Mouse (Mus musculus) left cerebral cortex, postnatal 36 days (tissue): Measurements from ENCODE around the gene Plxnb1. TPM values are rescaled to one million over a fixed set of nuclear protein-coding genes. Genes with fewer than 3 reads are reported as not detected.

Source experiments
- DNase-seq, 2 experiments: peaks; one replicate each; pipeline ENCODE4 v3.0.0; 2021 to 2022; ENCODE audit warnings: low spot score in 2 of 2, mixed read lengths in 1 of 2
- intact Hi-C: fragments of 180-260 bp; cut with DNase I; formaldehyde crosslinking; loops from one replicate; pipeline ENCODE4 v1.15.1; 2025
- total RNA-seq, 2 experiments: library from RNA; stranded (reverse); gene quantifications; 2 replicates each; pipeline ENCODE4 v1.2.3; 2021

Gene Plxnb1
- total RNA-seq: 10 to 100 TPM; 60.3 to 77.9 TPM

DNA sequence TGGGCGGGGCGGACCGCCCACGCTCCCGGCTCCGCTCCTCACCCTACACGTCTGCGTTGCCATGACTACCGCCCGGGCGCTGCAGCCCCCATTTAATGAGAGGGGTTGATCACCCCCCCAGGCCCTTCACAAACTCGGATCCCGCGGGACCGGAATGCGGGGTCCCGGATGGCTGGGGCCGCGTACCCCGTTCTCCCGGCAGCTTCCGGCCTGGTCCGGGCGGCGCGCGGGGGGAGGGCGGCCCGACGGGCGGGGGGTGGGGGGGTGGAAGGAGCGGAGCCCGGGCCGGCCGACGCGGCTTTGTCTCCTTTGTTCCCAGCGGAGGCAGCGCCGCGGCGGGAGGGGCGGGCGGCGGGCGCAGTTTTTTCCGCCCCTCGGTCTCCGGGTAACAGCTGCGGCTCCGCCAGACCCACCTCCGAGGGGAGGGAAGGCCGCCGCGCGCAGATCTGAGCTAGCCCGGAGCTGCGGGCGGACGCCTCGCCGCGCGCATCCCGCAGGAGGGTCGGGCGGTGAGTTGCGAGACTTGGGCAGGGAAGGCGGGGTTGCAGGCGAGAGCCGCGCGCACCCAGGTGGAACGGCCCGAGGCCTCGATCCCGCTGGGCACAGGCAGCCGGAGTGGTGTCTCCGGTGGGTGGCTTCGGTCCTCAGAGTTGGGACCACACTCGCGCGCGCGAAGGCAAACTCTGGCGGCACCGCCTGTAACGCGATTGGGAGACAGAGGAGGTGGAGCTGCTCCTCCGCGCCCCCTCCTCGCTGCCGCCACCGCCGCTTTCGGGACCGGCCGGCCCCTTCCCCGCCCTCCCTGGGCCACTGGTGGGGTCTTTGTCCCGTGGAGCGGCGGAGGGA, at the start of gene Plxnb1:
Gene Plxnb1, plus strand, starts transcription at position 253 of the 846 bp plus-strand sequence.
- intact Hi-C loops: loop anchor here (10.0 kb wide), 1 partner anchor 739 kb away; the partner anchor contains the start of gene Nme6
- peak; percentile 69 to 71 for DNase-seq

DNA sequence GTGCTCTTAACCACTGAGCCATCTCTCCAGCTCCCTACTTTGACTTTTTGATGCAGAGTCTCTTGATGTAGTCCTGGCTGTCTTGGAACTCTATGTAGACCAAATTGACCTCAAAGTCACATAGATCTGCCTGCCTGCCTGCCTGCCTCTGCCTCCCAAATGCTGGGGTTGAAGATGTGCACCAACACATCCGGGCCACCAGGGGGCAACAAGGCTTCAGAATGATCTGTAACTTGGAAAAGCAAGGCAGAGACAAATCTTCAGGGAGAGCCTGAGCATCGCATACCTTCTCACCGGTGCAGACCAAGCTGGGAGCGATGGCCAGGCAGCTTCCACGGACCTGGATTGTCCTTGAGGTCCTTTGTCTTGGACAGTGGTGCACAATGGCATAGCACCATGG, 48.9 kb upstream of the Plxnb1 start:
- DNase-seq: no peak
- intact Hi-C loops: no loop called here

DNA sequence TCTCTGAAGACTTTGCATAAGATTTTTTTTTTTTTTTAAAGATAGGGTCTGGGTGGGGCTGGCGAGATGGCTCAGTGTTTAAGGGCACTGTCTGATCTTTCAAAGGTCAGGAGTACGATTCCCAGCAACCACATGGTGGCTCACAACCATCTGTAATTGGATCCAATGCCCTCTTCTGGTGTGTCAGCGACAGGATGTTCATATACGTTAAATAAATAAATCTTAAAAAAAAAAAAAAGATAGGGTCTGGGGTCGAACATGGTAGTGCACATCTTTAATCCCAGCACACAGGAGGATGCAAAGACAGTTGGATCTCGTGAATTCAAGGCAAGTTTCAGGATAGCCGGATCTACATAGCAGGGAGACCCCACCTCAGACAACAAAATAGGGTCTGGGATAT, 45.9 kb upstream of the Plxnb1 start:
- intact Hi-C loops: no loop called here
- DNase-seq: no peak

DNA sequence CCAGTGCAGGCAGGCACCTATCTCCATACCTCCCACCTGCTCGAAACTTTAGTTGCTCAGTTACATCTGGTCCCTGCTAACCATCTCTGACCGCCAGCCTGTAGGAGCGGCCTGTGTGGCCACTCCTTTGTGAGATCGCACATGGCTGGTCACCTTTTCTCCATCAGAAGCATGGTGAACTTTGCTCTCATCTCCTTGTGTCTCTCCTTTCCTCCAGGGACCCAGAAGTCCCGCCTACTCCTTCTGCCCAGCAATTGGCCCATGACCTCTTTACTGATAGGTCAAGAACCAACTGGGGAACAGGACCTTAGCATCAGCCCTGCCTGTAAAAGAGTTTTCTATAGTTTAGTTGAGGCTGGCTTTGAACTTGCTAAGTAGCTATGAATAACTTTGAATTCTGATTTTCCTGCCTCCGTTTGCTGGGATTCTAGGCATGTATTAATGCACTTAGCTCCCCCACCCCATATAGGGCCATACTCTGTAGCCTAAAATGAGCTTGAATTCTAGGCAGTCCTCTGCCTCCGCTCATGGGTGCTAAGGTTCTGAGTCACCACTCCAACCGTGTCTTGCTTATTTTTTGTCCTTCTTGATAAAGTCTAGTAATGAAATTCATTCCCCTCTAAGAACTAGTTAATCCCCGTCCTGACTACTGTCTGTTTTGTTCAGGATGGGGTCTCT, 45.1 kb upstream of the Plxnb1 start:
- no peak for DNase-seq
- intact Hi-C loops: no loop called here

DNA sequence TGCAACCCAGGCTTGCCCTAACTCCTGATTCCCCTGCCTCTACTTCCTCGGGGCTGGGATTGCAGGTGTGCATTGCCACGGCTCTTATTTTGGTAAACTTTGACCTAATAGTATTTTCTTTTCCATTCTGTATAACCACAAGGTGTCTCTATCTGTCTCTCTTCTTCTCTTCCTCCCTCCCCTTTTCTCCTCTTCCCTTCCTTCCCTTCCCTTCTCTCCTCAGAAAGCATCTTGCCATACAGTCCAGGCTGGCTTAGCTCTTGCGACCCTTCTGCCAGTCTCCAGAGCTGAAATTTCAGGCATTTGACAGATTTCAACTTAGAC, 44.6 kb upstream of the Plxnb1 start:
- intact Hi-C loops: no loop called here
- DNase-seq: no peak

DNA sequence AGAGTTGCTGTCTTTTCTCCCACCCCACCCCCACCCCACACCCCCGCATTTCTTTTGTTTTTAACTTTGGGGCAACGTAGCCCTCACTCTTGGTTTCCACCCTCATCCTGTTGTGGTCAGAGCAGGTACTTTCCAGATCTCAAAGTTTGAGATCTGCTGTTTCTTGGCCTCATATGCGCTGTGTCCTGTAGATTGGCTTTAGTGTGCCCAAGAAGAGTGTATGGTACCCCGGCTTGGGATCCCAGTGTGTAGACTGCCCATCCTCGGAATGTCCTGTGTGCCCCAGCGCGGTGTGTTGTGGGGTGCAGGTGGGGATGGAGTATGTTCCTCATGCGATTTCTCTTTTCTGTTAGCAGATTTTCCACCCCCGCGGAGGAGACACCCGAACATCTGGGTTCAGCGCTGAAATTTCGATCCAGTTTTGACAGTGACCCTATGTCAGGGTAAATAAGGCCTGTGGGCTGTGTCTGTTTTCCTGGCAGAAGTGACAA, 44.1 kb upstream of the Plxnb1 start:
- intact Hi-C loops: no loop called here
- DNase-seq: no peak

DNA sequence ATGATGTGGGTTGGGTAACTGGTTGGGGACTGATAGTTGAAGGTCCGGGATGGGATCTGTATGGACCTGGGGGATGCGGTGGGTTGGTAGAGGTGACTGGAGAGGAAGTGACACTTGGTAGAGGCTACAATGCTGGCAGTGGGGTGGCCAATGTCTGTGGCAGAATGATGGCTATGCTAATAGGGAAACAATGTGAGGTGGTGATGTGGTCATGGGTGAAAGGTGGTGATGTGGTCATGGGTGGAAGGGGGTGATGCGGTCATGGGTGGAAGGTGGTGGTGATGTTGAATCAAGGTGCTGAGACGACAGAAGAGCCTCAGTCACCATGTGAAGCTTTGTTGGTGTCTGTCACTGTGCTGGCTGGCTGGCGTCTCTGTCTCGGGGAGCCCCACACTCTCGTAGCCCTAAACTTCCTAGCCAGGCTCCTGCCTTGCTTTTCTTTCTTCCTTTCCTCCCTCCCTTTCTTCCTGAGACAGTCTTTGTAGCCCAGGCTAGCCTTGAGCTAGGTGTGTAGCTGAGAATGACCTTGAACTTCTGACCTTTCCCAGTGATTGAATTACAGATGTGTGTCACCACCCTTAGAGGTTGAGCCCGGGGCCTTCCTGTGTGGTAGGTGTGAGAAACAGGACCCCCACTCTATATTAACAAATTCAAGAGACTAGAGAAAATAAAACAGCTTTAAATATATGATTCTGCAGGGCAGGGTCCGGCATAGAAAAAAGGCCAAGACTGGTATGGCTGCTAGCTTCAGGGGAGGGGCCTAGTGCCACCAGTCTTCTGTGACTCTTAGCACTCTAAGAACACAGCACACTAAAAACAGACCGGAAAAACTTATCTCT, 43.3 kb upstream of the Plxnb1 start:
- intact Hi-C loops: no loop called here
- no peak for DNase-seq

DNA sequence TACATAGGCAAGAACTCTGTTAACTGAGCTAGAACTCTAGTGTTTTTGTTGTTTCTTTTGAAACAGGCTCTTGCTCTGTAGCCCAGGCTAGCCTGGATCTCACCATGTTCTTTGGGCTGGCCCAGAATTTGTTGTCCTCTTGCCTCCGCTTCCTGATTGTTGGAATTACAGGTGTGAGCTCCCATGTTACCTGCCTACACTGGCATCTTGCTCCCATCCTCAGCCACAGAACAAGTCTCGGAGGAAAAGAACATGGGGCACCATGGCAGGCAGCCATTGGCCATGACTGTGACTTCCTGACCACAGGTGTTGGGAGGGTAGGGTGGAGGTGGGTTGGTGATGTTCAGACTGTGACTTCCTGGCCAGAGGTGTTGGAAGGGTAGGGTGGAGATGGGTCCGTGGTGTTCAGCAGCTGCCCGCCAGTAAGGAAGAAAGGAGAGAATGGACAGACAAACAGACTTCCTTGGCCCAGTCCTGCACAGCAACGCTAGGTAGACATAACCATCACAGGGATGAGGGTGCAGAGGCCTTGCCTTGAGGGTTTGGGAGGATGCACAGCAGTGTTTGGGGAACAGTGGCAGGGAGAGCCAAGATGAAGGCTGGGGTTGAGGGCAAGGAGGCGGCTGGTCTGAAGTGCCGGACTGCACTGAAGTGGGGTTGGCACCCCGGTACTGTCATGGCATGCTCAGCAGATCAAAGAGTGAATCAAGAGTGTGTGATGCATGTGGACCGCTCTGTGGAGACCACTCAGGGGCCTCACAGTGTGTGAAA, 42.5 kb upstream of the Plxnb1 start:
- intact Hi-C loops: no loop called here
- no peak for DNase-seq

DNA sequence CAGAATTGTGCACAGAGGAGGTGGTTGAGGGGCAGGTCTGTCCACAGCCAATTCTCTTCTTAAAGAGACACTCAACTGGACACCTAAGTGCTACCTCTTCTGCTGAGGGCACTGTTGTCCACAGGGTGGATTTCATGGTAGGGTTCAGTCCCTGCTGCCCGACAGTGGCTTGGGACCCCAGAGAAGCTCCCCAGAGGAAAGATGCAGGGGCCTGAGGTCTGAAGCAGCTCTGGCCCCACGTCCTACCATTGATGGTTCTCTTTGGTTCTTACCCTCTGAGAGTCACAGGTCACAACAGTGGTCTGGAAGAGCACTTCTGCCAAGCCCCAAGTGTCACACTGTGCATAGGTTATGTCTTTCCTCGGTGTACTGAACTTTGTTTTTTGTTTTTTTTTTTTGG, 41.8 kb upstream of the Plxnb1 start:
- DNase-seq: no peak

DNA sequence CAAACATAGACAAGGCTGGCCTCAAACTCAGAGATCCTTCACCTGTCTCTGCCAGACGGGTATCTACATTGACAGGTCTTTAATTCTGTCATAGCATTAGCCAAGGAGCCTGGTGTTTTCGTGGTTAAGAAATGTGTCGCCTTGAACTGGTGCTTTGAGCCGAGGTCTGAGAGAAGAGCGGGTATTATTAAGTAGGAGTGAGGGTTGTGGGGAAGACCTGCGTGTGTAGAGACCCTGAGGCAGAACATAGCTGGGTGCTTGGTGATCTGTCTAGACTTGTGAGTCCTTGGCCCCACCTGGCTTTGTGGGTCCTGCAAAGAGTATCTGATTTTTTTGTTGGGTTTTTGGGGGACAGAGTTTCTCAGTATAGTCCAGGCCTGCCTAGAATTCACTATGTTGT, 41.3 kb upstream of the Plxnb1 start:
- intact Hi-C loops: no loop called here
- DNase-seq: no peak

More for the DNA sequence above, 41.8 kb upstream of the Plxnb1 start:
- intact Hi-C loops: no loop called here

DNA sequence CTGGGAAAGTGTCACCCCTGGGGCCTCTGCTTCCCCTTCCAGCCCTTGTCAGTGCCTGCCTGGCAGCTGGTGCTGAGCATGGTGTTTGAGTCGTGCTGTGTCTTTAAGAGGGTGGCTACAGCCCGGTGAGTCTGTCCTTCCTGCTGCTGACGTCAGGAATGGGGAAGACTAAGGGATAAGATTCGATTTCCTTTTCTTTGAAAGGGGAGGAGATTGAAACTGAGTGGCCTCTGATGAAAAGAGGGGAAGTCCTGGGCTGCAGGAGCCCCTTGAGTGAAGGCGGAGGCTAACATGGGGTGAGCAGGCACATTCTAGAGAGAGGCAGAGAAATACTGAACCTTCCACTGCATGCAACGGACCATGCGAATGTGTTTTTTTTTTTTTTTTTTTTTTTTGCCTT, 40.5 kb upstream of the Plxnb1 start:
- DNase-seq: peak; percentile 65 to 74
- intact Hi-C loops: loop anchor here (5.0 kb wide), 1 partner anchor 117 kb away; the partner anchor contains the start of gene Uqcrc1

DNA sequence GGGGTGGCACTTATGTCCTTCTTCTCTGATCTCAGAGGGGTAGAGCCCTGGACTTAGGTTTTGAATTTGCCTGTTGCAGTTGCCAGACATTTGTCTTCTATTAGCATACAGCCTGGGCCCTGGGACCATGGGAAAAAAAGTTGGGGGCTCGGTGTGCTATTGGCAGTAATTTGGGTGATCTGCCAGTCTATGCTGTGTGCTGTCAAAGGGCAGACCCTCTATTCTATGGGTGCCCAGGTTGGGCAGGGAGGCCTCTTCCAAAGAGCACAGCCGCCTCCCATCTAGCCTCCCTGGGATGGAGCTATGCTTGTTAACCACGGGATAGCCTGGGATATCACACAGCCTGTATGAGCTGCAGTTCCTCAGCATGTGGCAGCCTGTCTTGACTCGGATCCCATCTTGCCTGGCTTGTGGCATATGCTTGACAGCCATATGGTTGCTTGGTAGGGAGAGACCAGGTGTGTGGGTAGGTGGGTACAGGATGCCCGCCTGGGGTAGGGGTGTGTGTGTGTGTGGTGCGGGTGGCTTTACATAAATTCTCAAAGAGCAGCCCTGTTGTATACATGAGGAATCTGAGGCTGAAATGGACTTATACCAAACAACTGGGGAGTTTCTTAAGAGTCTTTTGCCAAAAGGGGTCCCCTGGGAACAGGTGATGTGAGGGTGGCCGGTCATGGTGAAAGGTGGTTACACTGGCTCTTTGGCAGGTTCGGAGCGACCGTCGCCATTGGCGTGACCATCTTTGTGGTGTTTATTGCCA, 39.7 kb upstream of the Plxnb1 start:
- DNase-seq: peak in 1 of 2 experiments; percentile 15
- intact Hi-C loops: loop anchor here (5.0 kb wide), 1 partner anchor 118 kb away; the partner anchor contains the start of gene Uqcrc1

DNA sequence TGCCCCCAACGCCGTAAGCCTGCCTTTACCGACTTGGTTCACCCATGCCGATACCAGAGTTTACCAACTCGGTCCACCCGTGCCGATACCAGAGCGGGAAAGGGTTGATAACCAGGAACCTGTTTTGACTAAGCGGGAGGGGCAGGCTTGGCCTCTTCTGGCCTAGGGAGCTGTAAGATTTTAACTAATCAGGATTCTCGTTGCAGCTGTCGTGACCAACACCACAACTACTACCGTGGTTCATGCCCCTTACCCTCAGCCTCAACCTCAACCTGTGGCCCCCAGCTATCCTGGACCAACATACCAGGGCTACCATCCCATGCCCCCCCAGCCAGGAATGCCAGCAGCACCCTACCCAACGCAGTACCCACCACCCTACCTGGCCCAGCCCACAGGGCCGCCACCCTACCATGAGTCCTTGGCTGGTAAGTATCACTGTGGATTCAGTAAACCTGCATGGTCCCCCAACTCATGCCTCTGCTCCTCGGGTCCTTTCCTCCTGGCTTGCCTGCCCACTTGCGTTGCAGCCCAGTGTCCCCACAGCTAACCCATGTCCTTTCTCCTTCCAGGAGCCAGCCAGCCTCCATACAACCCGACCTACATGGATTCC, 39.0 kb upstream of the Plxnb1 start:
- intact Hi-C loops: loop anchor here (5.0 kb wide), 1 partner anchor 119 kb away; the partner anchor contains the start of gene Uqcrc1
- DNase-seq: peak in 1 of 2 experiments; percentile 9

DNA sequence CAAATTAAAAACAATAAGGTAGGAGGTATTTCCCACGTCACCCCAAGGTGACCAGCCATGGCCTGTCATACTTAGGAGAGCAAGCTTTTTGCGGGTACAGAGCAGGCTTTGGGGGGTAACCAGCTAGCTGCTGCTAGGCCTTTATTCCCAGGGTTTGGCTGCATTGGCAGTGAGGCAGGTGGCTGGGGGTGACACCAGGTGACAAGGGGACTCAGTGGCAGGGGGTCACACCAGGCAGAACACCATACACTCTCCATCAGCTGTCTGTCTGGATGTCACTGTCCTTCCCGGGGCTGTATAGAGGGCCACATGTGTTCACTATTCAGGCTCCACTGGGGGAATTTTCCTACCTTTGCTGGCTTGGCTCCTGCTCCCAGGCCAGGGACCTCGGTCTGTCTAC, 38.3 kb upstream of the Plxnb1 start:
- intact Hi-C loops: loop anchor here (5.0 kb wide), 1 partner anchor 120 kb away; the partner anchor contains the start of gene Uqcrc1
- DNase-seq: no peak

DNA sequence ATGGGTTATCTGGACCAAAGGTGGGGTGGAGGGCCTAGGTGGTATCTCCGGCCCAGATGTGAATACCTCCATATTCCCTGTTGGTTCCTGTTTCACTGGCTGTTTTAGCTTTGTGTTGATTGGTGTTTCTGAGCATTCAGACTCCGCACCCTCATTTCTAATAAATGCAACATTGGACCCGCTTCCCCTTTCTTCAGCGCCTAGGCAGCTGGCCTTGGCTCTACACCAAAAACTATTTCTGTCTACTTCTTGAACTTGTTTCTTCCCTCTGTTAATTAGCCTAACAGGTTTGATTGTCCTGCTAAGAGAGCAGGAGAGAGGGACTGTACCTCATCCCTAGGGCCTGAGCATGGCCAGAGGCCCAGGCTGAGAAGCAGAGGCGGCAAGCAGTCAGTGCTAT, 37.6 kb upstream of the Plxnb1 start:
- intact Hi-C loops: loop anchor here (5.0 kb wide), 1 partner anchor 120 kb away; the partner anchor contains the start of gene Uqcrc1
- peak in 1 of 2 experiments; percentile 5 for DNase-seq

DNA sequence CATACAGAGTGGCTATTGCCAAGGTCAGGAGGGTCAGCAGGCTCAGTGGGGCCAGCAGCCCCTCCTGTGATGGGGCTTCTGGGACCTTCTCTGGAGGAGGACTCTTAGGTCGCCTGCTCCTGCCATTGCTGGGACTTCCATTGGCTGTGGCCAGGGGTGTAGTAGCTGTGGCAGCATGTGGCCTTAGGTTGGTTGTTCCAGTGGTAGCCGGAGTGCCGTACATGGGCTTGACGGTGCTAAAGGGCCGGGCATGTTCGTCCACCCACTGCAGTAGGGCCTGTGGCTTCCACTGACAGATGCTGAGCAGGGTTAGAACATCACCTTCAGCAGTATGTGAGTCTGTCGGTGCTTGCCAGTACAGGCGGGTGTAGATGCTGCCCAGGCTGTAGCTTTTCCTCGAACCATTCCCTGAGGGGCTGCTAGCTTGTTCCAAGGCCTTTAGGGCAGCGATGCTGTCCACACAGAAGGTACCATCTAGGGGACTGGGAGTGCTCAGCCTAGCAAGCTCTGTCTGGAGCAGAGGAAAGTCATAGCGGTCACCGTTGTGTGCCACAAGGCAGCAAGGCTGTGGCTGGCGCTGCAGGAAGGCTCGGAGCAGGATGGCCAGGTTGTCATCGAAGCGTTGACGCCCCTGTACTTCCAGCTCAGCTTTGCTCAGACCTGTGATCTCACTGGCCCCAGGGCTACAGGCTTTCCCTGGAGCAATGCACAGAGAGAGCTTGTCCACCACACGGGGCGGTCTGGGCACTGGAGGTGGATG, 37.0 kb upstream of the Plxnb1 start:
- peak; percentile 7 to 10 for DNase-seq
- intact Hi-C loops: loop anchor here (5.0 kb wide), 1 partner anchor 121 kb away; the partner anchor contains the start of gene Uqcrc1
